Mouse (Mus musculus) MEL (cell line): ENCODE measurements around the gene Ltb4r2. TPM values are rescaled to one million over a fixed set of nuclear protein-coding genes. Genes with fewer than 3 reads are reported as not detected.
A peak's percentile ranks its signal among the peaks of the same experiment; 100 is the strongest.

ENCODE experiments used
- DNase-seq: peaks from one replicate; pipeline ENCODE4 v3.0.0; 2011; ENCODE audit warnings: low read depth, low spot score
- H3K27ac ChIP-seq: 2 replicates; pipeline ENCODE4 v1.5.1; 2012; ENCODE audit warnings: low read depth, mild to moderate bottlenecking, control low read depth, low read length, moderate library complexity; ENCODE audit not compliant: control insufficient read depth
- H3K27me3 ChIP-seq, 2 experiments: fragments of 150-350 bp in 1 of 2; sonication (generic) in 1 of 2; 2 replicates each; pipeline ENCODE4 v1.6.1; 2012; ENCODE audit warnings: low read length in 2 of 2, mild to moderate bottlenecking in 2 of 2, improper control_type of control experiment in 1 of 2, moderate library complexity in 1 of 2; ENCODE audit not compliant: insufficient read depth in 2 of 2, control insufficient read depth in 1 of 2
- H3K36me3 ChIP-seq, 2 experiments: 2 replicates each; pipeline ENCODE4 v1.6.1; 2012 to 2014; ENCODE audit warnings: low read length in 2 of 2, improper control_type of control experiment in 1 of 2, inconsistent platforms in 1 of 2, mild to moderate bottlenecking in 1 of 2; ENCODE audit not compliant: insufficient read depth in 2 of 2, control insufficient read depth in 1 of 2
- H3K4me1 ChIP-seq, 2 experiments: fragments of 150-350 bp in 1 of 2; sonication (generic) in 1 of 2; 2 replicates each; pipeline ENCODE4 v1.6.1; 2012; ENCODE audit warnings: low read length in 2 of 2, improper control_type of control experiment in 1 of 2, mild to moderate bottlenecking in 1 of 2; ENCODE audit not compliant: insufficient read depth in 2 of 2, control insufficient read depth in 1 of 2
- H3K4me3 ChIP-seq, 2 experiments: fragments of 150-350 bp in 1 of 2; sonication (generic) in 1 of 2; 2 replicates each; pipeline ENCODE4 v1.5.1; 2012; ENCODE audit warnings: low read depth in 2 of 2, low read length in 2 of 2, mild to moderate bottlenecking in 2 of 2, moderate library complexity in 2 of 2, control low read depth in 1 of 2, improper control_type of control experiment in 1 of 2; ENCODE audit not compliant: control insufficient read depth in 1 of 2, insufficient read depth in 1 of 2
- H3K79me2 ChIP-seq: 2 replicates; pipeline ENCODE4 v1.6.1; 2012; ENCODE audit warnings: mild to moderate bottlenecking, low read length, moderate library complexity; ENCODE audit not compliant: control insufficient read depth, poor library complexity, insufficient read depth
- H3K9ac ChIP-seq: 2 replicates; pipeline ENCODE4 v1.6.1; 2012; ENCODE audit warnings: low read depth, mild to moderate bottlenecking, control low read depth, low read length, moderate library complexity; ENCODE audit not compliant: control insufficient read depth, poor library complexity, severe bottlenecking
- H3K9me3 ChIP-seq: fragments of 150-350 bp; sonication (generic); replicated peaks from 2 replicates; pipeline ENCODE4 v1.6.1; 2012; ENCODE audit warnings: mild to moderate bottlenecking, low read length, improper control_type of control experiment, moderate library complexity; ENCODE audit not compliant: insufficient read depth
- CTCF ChIP-seq, 3 experiments: IDR thresholded peaks in 2 of 3; conservative IDR thresholded peaks in 1 of 3; 2 replicates each; pipeline ENCODE4 v1.5.1; 2011 to 2012; ENCODE audit warnings: low read length in 3 of 3, low read depth in 2 of 3, mild to moderate bottlenecking in 2 of 3, improper control_type of control experiment in 1 of 3, inconsistent platforms in 1 of 3, mixed read lengths in 1 of 3, moderate library complexity in 1 of 3; ENCODE audit not compliant: control insufficient read depth in 1 of 3, insufficient read depth in 1 of 3, poor library complexity in 1 of 3, severe bottlenecking in 1 of 3
- E2F4 ChIP-seq: IDR thresholded peaks from 2 replicates; pipeline ENCODE4 v1.6.1; 2011; ENCODE audit warnings: low read depth, low read length, improper control_type of control experiment, borderline replicate concordance
- GABPA ChIP-seq: IDR thresholded peaks from 2 replicates; pipeline ENCODE4 v1.6.1; 2012; ENCODE audit warnings: low read depth, mild to moderate bottlenecking, inconsistent platforms, low read length, improper control_type of control experiment, moderate library complexity
- HCFC1 ChIP-seq: IDR thresholded peaks from 2 replicates; pipeline ENCODE4 v1.6.1; 2012; ENCODE audit warnings: low read depth, mild to moderate bottlenecking, inconsistent platforms, low read length, improper control_type of control experiment, moderate library complexity
- JUND ChIP-seq: IDR thresholded peaks from 2 replicates; pipeline ENCODE4 v1.6.1; 2011; ENCODE audit warnings: low read depth, mild to moderate bottlenecking, improper control_type of control experiment, low read length
- KAT2A ChIP-seq: conservative IDR thresholded peaks from 2 replicates; pipeline ENCODE4 v1.6.1; 2012; ENCODE audit warnings: low read depth, low read length, improper control_type of control experiment, inconsistent platforms
- MAFK ChIP-seq: IDR thresholded peaks from 2 replicates; pipeline ENCODE4 v1.6.1; 2011; ENCODE audit warnings: low read depth, mild to moderate bottlenecking, low read length, improper control_type of control experiment, borderline replicate concordance
- MAX ChIP-seq: IDR thresholded peaks from 2 replicates; pipeline ENCODE4 v1.6.1; 2011; ENCODE audit warnings: low read length, improper control_type of control experiment
- MEF2A ChIP-seq: IDR thresholded peaks from 2 replicates; pipeline ENCODE4 v1.6.1; 2014; ENCODE audit warnings: low read depth, mild to moderate bottlenecking, inconsistent platforms, low read length, improper control_type of control experiment; ENCODE audit not compliant: poor library complexity, insufficient replicate concordance, severe bottlenecking; ENCODE audit errors: extremely low read depth
- MXI1 ChIP-seq: IDR thresholded peaks from 2 replicates; pipeline ENCODE4 v1.6.1; 2011; ENCODE audit warnings: mild to moderate bottlenecking, low read depth, low read length, improper control_type of control experiment
- MYB ChIP-seq: IDR thresholded peaks from 2 replicates; pipeline ENCODE4 v1.6.1; 2011; ENCODE audit warnings: mild to moderate bottlenecking, low read depth, low read length, improper control_type of control experiment
- POLR2A ChIP-seq, 2 experiments: IDR thresholded peaks; 2 replicates each; pipeline ENCODE4 v1.6.1; 2011 to 2012; ENCODE audit warnings: low read length in 2 of 2, mild to moderate bottlenecking in 2 of 2, control low read depth in 1 of 2, improper control_type of control experiment in 1 of 2, low read depth in 1 of 2, moderate library complexity in 1 of 2; ENCODE audit not compliant: control insufficient read depth in 1 of 2, insufficient read depth in 1 of 2, poor library complexity in 1 of 2
- RAD21 ChIP-seq: IDR thresholded peaks from 2 replicates; pipeline ENCODE4 v1.6.1; 2011; ENCODE audit warnings: mild to moderate bottlenecking, low read depth, low read length, improper control_type of control experiment
- RCOR1 ChIP-seq: IDR thresholded peaks from 2 replicates; pipeline ENCODE4 v1.6.1; 2012; ENCODE audit warnings: low read depth, mild to moderate bottlenecking, inconsistent platforms, low read length, improper control_type of control experiment
- SIN3A ChIP-seq: IDR thresholded peaks from 2 replicates; pipeline ENCODE4 v1.6.1; 2012; ENCODE audit warnings: low read length, improper control_type of control experiment, inconsistent platforms
- SMC3 ChIP-seq: IDR thresholded peaks from 2 replicates; pipeline ENCODE4 v1.6.1; 2011; ENCODE audit warnings: low read depth, low read length, improper control_type of control experiment
- TAL1 ChIP-seq: IDR thresholded peaks from 2 replicates; pipeline ENCODE4 v1.6.1; 2012; ENCODE audit warnings: mild to moderate bottlenecking, inconsistent platforms, low read length, moderate library complexity, mixed read lengths
- USF1 ChIP-seq: IDR thresholded peaks from 2 replicates; pipeline ENCODE4 v1.6.1; 2014; ENCODE audit warnings: low read depth, mild to moderate bottlenecking, inconsistent platforms, low read length, improper control_type of control experiment, moderate library complexity
- ZC3H11A ChIP-seq: IDR thresholded peaks from 2 replicates; pipeline ENCODE4 v1.6.1; 2012; ENCODE audit warnings: low read depth, mild to moderate bottlenecking, inconsistent platforms, low read length, improper control_type of control experiment
- ZNF384 ChIP-seq: IDR thresholded peaks from 2 replicates; pipeline ENCODE4 v1.6.1; 2012; ENCODE audit warnings: low read depth, mild to moderate bottlenecking, inconsistent platforms, low read length, improper control_type of control experiment
- polyA plus RNA-seq, 2 experiments: library from polyadenylated mRNA; stranded (reverse) in 1 of 2; unstranded in 1 of 2; fragments of >175 nt in 1 of 2; fragments of >200 nt in 1 of 2; gene quantifications; 2 replicates each; pipeline versions ENCODE4 v1.2.1 to v1.2.4; 2012; ENCODE audit warnings: low replicate concordance in 2 of 2, low read depth in 1 of 2; ENCODE audit not compliant: insufficient read length in 2 of 2, insufficient read depth in 1 of 2, missing spikeins in 1 of 2
- total RNA-seq: library from RNA; depleted of rRNA; stranded (reverse); fragments of 300-350 nt; gene quantifications from 2 replicates; pipeline ENCODE4 v1.2.3, GENCODE M21; 2012

The Ltb4r2 gene
- total and polyA plus RNA-seq, 3 experiments = 0.19 to 0.52 TPM; not detected in 1

GRCm38 (mm10) chr14:55713729-55714122 lies 47.5 kb upstream of the Ltb4r2 start, which contains the start of gene Tgm1:
Tgm1 (minus strand) TSS chr14:55713926.
- H3K27me3 ChIP-seq = no peaks in the 10 kb centered on the region
- peak within 1 kb of the TSS; percentile 61 to 65 for H3K4me3 ChIP-seq
- DNase-seq = no peak
- no peaks in the 10 kb centered on the region for H3K9me3 ChIP-seq
- TF ChIP-seq ZNF384 (no peak), KAT2A (no peak), CTCF (IDR thresholded peaks at IDR 0.05 in 2 of 3, conservative IDR thresholded peaks at IDR 0.05 in 1 of 3; ENCODE audit: control insufficient read depth in 1 of 3, insufficient read depth in 1 of 3, low read depth in 2 of 3, low read length in 3 of 3, poor library complexity in 1 of 3, severe bottlenecking in 1 of 3) (no peak), GABPA (no peak), USF1 (no peak), MEF2A (no peak), TAL1 (no peak), SMC3 (no peak), JUND (no peak), MXI1 (no peak), MAFK (no peak), SIN3A (no peak), MYB (no peak)
- peak within 1 kb of the TSS; percentile 69 for H3K9ac ChIP-seq
- peaks cover 4 to 5% of the 10 kb centered on the region in 2 experiments for H3K4me1 ChIP-seq
- no peak within 1 kb of the TSS for H3K27ac ChIP-seq
- H3K36me3 ChIP-seq = peaks cover 0 to 6% of the 10 kb centered on the region in 2 experiments; a peak in 1 of 4 replicates
- no peaks in the 10 kb centered on the region for H3K79me2 ChIP-seq

GRCm38 (mm10) chr14:55714893-55715292 lies 46.3 kb upstream of the Ltb4r2 start:
- H3K4me1 ChIP-seq = peaks cover 4 to 5% of the 10 kb centered on the region in 2 experiments
- peak; percentile 56 for DNase-seq
- H3K36me3 ChIP-seq = peaks cover 0 to 6% of the 10 kb centered on the region in 2 experiments; a peak in 1 of 4 replicates
- no peaks in the 10 kb centered on the region for H3K27me3 ChIP-seq
- no peaks in the 10 kb centered on the region for H3K9me3 ChIP-seq
- H3K4me3 ChIP-seq = no peak overlapping the region
- H3K79me2 ChIP-seq = no peaks in the 10 kb centered on the region
- TF ChIP-seq MAX (peak; percentile 65), RAD21 (no peak), HCFC1 (no peak), MAFK (no peak), POLR2A (IDR thresholded peaks at IDR 0.05; ENCODE audit: control insufficient read depth in 1 of 2, insufficient read depth in 1 of 2, low read depth in 1 of 2, low read length in 2 of 2, poor library complexity in 1 of 2) (no peak; a peak in 1 of 4 replicates), MXI1 (peak; percentile 87), ZC3H11A (no peak), E2F4 (no peak), USF1 (peak; percentile 67), RCOR1 (no peak)
- no peak overlapping the region for H3K9ac ChIP-seq
- H3K27ac ChIP-seq = no peak overlapping the region
